Mouse (Mus musculus): ENCODE results near the gene Metap1d. TPM values are rescaled to one million over a fixed set of nuclear protein-coding genes. Genes with fewer than 3 reads are reported as not detected.

The Metap1d gene
- total RNA-seq (2014; rRNA removed) (16.6 and 19.4 TPM in 2 replicates), polyA plus RNA-seq (2015; fragmentation: Nextera tagmentation; extraction: Ambion mirVana) (23.1 and 25.3 TPM in 2 replicates)

- no peaks in the 10 kb centered on the region for H3K27me3 ChIP-seq (ENCODE audit: insufficient read depth, low read length)
- H3K9ac ChIP-seq: peak within 1 kb of the TSS; percentile 53
- under 1% methylated on average over 61 of the region's 61 CpGs for WGBS
- peak within 1 kb of the TSS; percentile 56 for H3K4me2 ChIP-seq (ENCODE audit: low read depth)
- peak within 1 kb of the TSS; percentile 70 for H3K27ac ChIP-seq (ENCODE audit: low read depth, low read length)
- H3K36me3 ChIP-seq (ENCODE audit: insufficient read depth): no peaks in the 10 kb centered on the region
- no peaks in the 10 kb centered on the region for H3K4me1 ChIP-seq (ENCODE audit: insufficient read depth)
- ATAC-seq (peak; percentile 98), DNase-seq (peak; percentile 95)
- H3K9me3 ChIP-seq (ENCODE audit: low read length): no peaks in the 10 kb centered on the region
- H3K4me3 ChIP-seq (ENCODE audit: low read depth, low read length): peak within 1 kb of the TSS; percentile 67
- TF ChIP-seq CTCF (IDR thresholded peaks at IDR 0.05; ENCODE audit: low read depth): peak; percentile 37; the same call in 1 of the 2 replicates
Measured at GRCm38 (mm10) chr2:71453161-71453916, at the start of gene Metap1d. Metap1d (plus strand) TSS chr2:71453276.

GRCm38 (mm10) chr2:71405613-71406012 lies 47.5 kb upstream of the Metap1d start:
- DNase-seq: no peak
- no peak for ATAC-seq

DNA sequence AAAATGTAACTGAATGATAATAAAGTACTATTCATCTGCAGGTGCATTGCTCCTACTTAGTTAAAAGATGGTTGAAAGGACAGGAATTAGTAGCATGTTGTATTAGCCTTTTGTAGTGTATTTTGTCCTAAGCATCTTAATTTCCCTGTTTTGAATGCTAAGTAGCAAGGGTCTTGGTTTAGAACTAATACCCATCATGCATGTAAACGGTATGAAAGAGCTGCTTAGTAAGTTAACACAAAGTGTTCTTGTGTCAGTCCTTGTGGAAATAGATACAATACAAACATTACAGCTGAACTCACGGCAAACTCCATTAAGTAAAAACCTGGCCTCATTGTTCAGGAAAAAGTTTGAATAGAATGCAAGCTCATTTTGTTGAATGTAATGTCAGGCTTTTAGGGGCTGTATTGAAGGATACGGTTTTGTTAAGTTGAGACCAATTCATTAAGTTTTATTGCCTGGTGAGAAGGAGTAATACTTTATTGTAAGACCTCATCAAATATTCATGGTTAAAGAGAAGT lies 34.3 kb upstream of the Metap1d start:
- Histone ChIP-seq H3K36me3 (ENCODE audit: insufficient read depth) (peaks cover 5% of the 10 kb centered on the region; the same call in 1 of the 2 replicates), H3K27me3 (ENCODE audit: insufficient read depth, low read length) (no peaks in the 10 kb centered on the region), H3K9me3 (ENCODE audit: low read length) (no peaks in the 10 kb centered on the region), H3K4me3 (ENCODE audit: low read depth, low read length) (no peak overlapping the region), H3K27ac (ENCODE audit: low read depth, low read length) (no peak overlapping the region), H3K4me2 (ENCODE audit: low read depth) (no peak overlapping the region), H3K4me1 (ENCODE audit: insufficient read depth) (no peaks in the 10 kb centered on the region), H3K9ac (no peak overlapping the region)
- DNase-seq: no peak
- TF ChIP-seq CTCF (IDR thresholded peaks at IDR 0.05; ENCODE audit: low read depth): no peak
- WGBS: 14% methylated on average over 3 of the region's 3 CpGs
- ATAC-seq: no peak

More at GRCm38 (mm10) chr2:71405613-71406012, 47.5 kb upstream of the Metap1d start:
- no peak overlapping the region for H3K4me3 ChIP-seq (ENCODE audit: low read depth, low read length)
- 92% methylated on average over 1 of the region's 1 CpGs for WGBS
- H3K4me2 ChIP-seq (ENCODE audit: low read depth): no peak overlapping the region
- H3K4me1 ChIP-seq (ENCODE audit: insufficient read depth): no peaks in the 10 kb centered on the region
- no peak overlapping the region for H3K27ac ChIP-seq (ENCODE audit: low read depth, low read length)
- TF ChIP-seq CTCF (IDR thresholded peaks at IDR 0.05; ENCODE audit: low read depth): no peak
- no peaks in the 10 kb centered on the region for H3K36me3 ChIP-seq (ENCODE audit: insufficient read depth)
- H3K9me3 ChIP-seq (ENCODE audit: low read length): no peaks in the 10 kb centered on the region
- H3K27me3 ChIP-seq (ENCODE audit: insufficient read depth, low read length): no peaks in the 10 kb centered on the region
- H3K9ac ChIP-seq: no peak overlapping the region

DNA sequence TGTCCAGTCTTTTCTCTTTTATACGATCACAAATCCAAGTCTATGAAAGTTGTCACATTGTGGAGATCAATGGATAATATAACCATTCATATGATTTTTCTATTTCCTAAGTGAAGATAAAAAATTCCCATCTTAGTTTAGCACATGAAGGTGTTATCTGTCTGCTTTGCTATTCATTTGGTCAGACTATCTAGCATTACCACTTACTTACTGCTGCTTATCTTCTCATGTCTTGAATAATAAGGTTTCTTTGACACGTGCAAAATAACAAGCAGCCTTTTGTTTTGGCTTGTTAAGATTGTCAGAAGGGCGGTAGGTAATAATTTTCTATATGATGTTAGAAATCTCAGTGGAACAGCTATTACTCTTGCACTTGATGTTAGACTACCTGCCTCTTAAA lies 33.7 kb upstream of the Metap1d start:
- no peak for ATAC-seq
- Histone ChIP-seq H3K4me1 (ENCODE audit: insufficient read depth) (no peaks in the 10 kb centered on the region), H3K4me3 (ENCODE audit: low read depth, low read length) (no peak overlapping the region), H3K27ac (ENCODE audit: low read depth, low read length) (no peak overlapping the region), H3K9ac (no peak overlapping the region), H3K27me3 (ENCODE audit: insufficient read depth, low read length) (no peaks in the 10 kb centered on the region), H3K4me2 (ENCODE audit: low read depth) (no peak overlapping the region), H3K36me3 (ENCODE audit: insufficient read depth) (0 out of 2 replicates have a peak, but pooled peaks cover 5% of the 10 kb centered on the region), H3K9me3 (ENCODE audit: low read length) (no peaks in the 10 kb centered on the region)
- WGBS: 21% methylated on average over 3 of the region's 3 CpGs
- no peak for TF ChIP-seq CTCF (IDR thresholded peaks at IDR 0.05; ENCODE audit: low read depth)
- no peak for DNase-seq

GRCm38 (mm10) chr2:71420895-71421425 lies 32.1 kb upstream of the Metap1d start:
- Histone ChIP-seq H3K27ac (ENCODE audit: low read depth, low read length) (no peak overlapping the region), H3K4me3 (ENCODE audit: low read depth, low read length) (no peak overlapping the region), H3K9me3 (ENCODE audit: low read length) (no peaks in the 10 kb centered on the region), H3K36me3 (ENCODE audit: insufficient read depth) (0 out of 2 replicates have a peak, but pooled peaks cover 5% of the 10 kb centered on the region), H3K4me1 (ENCODE audit: insufficient read depth) (no peaks in the 10 kb centered on the region), H3K4me2 (ENCODE audit: low read depth) (no peak overlapping the region), H3K9ac (no peak overlapping the region), H3K27me3 (ENCODE audit: insufficient read depth, low read length) (no peaks in the 10 kb centered on the region)
- DNase-seq (peak; percentile 15), ATAC-seq (peak; percentile 53; the same call in 1 of the 2 replicates)
- WGBS: 22% methylated on average over 9 of the region's 9 CpGs
- TF ChIP-seq CTCF (IDR thresholded peaks at IDR 0.05; ENCODE audit: low read depth): no peak

GRCm38 (mm10) chr2:71424545-71424944 lies 28.5 kb upstream of the Metap1d start:
- Histone ChIP-seq H3K27ac (ENCODE audit: low read depth, low read length) (no peak overlapping the region), H3K4me3 (ENCODE audit: low read depth, low read length) (no peak overlapping the region), H3K4me1 (ENCODE audit: insufficient read depth) (no peaks in the 10 kb centered on the region), H3K36me3 (ENCODE audit: insufficient read depth) (0 out of 2 replicates have a peak, but pooled peaks cover 5% of the 10 kb centered on the region), H3K27me3 (ENCODE audit: insufficient read depth, low read length) (no peaks in the 10 kb centered on the region), H3K9me3 (ENCODE audit: low read length) (no peaks in the 10 kb centered on the region), H3K4me2 (ENCODE audit: low read depth) (no peak overlapping the region), H3K9ac (no peak overlapping the region)
- no peak for TF ChIP-seq CTCF (IDR thresholded peaks at IDR 0.05; ENCODE audit: low read depth)
- ATAC-seq (no peak), DNase-seq (no peak)
- 48% methylated on average over 4 of the region's 4 CpGs for WGBS

- Histone ChIP-seq H3K4me2 (ENCODE audit: low read depth) (no peak overlapping the region), H3K4me3 (ENCODE audit: low read depth, low read length) (no peak overlapping the region), H3K36me3 (ENCODE audit: insufficient read depth) (peaks cover 11% of the 10 kb centered on the region), H3K27ac (ENCODE audit: low read depth, low read length) (no peak overlapping the region), H3K4me1 (ENCODE audit: insufficient read depth) (no peaks in the 10 kb centered on the region), H3K9ac (no peak overlapping the region), H3K27me3 (ENCODE audit: insufficient read depth, low read length) (no peaks in the 10 kb centered on the region), H3K9me3 (ENCODE audit: low read length) (no peaks in the 10 kb centered on the region)
- ATAC-seq: no peak
- DNase-seq: no peak
- no peak for TF ChIP-seq CTCF (IDR thresholded peaks at IDR 0.05; ENCODE audit: low read depth)
- WGBS: 93% methylated on average over 3 of the region's 4 CpGs
Measured at GRCm38 (mm10) chr2:71435440-71435839, 17.6 kb upstream of the Metap1d start.
